Mouse (Mus musculus): ENCODE measurements around the gene Gtpbp3. TPM values are rescaled to one million over a fixed set of nuclear protein-coding genes. Genes with fewer than 3 reads are reported as not detected.
"Not testable (repeated sequence)": the region's sequence is repeated elsewhere in the genome, so short reads cannot be mapped to it uniquely, and the experiment has no call there.

Gtpbp3 gene
- total and polyA plus RNA-seq, 2 experiments from 2014 or later, result 11.4 to 31.5 TPM

DNA sequence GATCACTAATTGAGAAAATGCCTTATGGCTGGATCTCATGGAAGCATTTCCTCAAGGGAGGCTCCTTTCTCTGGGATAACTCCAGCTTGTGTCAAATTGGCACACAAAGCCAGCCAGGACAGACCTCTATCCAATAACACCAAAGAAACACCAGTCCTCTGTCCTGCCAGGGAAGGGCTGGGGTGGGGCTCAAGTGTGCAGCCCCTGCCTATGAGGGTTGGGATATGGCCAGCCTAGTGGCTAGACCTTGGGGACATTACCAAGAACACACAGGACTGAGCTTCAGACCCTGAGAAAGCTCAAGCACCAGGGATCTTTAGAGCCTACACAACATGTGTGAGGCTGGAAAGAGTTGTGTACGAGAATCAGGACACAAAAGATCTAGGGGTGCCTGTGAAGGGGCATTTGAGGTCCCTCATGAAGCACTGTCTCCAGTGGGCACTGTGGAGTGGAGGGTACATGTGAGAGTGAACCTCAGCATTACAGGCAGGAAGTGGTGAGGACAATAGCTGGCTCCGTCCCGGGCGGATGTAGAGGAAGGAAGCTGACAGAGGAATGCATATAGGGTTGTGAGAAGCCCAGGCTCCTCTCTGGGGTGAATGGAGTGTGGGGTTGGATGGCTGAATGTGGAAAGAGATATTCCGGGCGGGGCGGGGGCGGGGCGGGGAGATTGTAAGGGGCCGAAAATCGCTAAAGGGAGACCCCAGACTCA, 40.6 kb downstream of the Gtpbp3 start:
- H3K27ac ChIP-seq (ENCODE audit: low read depth, low read length), result 0 out of 2 replicates have a peak overlapping the region, but pooled peaks have one; percentile 12
- no peaks in the 10 kb centered on the region for H3K4me1 ChIP-seq (ENCODE audit: insufficient read depth, low read length)
- ATAC-seq (ENCODE audit: low FRiP score) (no peak), DNase-seq (ENCODE audit: low spot score) (no peak)
- H3K27me3 ChIP-seq (ENCODE audit: insufficient read depth, low read length), result peaks cover 17% of the 10 kb centered on the region
- H3K9ac ChIP-seq (replicated peaks; ENCODE audit: low read length, poor library complexity, severe bottlenecking), result no peak overlapping the region
- 83% methylated on average over 11 of the region's 11 CpGs for WGBS
- no peak for TF ChIP-seq CTCF (IDR thresholded peaks at IDR 0.05)
- H3K9me3 ChIP-seq (ENCODE audit: low read length), result no peaks in the 10 kb centered on the region
- no peak overlapping the region for H3K4me2 ChIP-seq (ENCODE audit: low read depth, low read length, poor library complexity, severe bottlenecking)
- H3K4me3 ChIP-seq (ENCODE audit: low read depth, low read length), result no peak overlapping the region
- no peaks in the 10 kb centered on the region for H3K36me3 ChIP-seq (ENCODE audit: insufficient read depth, low read length)

DNA sequence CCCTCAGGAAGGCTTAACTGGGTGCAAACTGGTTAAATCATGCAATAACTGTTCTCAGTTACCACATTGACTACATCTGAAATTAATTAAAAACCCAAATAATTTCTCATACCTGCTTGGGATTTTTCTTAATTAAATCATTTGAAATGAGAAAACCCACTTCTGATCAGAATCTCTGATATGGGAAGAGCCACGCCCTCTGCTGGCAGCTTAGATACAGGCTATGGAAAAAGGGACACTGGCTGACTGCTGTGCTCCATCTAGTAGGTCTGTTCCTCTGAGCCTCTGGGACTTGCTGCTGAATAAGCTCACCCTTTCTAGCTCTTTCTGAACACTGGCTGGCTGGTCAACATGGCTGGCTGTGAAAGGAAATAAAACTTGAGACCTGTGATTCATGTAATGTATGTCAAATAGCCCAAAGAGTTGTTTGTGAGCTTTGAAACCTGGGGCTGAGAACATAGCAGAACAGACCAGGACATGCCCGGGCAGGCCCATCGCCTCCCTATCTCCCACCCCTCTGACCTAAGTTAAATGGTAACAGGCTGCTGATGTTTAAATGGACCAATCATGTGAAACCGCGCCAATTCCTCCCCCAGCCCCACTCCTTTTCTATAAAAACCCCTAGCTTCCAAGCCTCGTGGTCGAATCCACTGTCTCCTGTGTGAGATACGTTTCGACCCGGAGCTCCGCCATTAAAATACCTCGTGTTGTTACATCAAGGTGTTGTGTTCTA, 43.0 kb downstream of the Gtpbp3 start:
- H3K27ac ChIP-seq (ENCODE audit: low read depth, low read length); H3K4me2 ChIP-seq (ENCODE audit: low read depth, low read length, poor library complexity, severe bottlenecking); H3K9me3 ChIP-seq (ENCODE audit: low read length); ATAC-seq (ENCODE audit: low FRiP score); H3K4me1 ChIP-seq (ENCODE audit: insufficient read depth, low read length); H3K9ac ChIP-seq (replicated peaks; ENCODE audit: low read length, poor library complexity, severe bottlenecking); H3K4me3 ChIP-seq (ENCODE audit: low read depth, low read length); H3K36me3 ChIP-seq (ENCODE audit: insufficient read depth, low read length): not testable (repeated sequence)
- H3K27me3 ChIP-seq (ENCODE audit: insufficient read depth, low read length), result peaks cover 13% of the 10 kb centered on the region
- peak; percentile 61 for TF ChIP-seq CTCF (IDR thresholded peaks at IDR 0.05)
- 64% methylated on average over 5 of the region's 12 CpGs for WGBS
- peak; percentile 51 for DNase-seq (ENCODE audit: low spot score)

DNA sequence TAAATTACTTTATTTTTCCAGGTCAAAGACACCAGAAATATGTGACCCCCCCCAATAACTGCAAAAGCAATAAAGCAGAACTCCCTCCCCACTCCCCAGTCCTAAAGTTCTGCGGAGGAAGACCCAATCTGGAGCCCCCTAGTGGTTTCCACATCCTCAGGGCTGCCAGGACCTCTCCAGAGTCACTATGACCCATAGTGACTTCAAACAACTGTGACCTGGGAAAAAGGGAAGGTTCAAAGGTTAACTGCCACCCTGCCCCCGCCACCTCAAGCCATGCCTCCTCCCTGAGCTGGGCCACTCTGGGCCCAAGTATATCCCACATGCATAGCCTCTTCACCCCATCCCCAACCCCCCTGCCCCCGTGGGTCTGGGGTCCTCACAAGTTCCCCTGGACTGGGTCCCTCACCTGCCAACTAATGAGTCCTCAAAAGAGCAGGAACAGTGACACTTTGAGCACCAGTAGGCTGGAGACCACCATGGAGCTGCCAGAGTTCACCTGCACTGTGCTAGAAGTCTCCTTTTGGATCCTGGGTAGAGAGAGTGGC, 46.4 kb downstream of the Gtpbp3 start:
- 23% methylated on average over 3 of the region's 3 CpGs for WGBS
- Histone ChIP-seq H3K36me3 (ENCODE audit: insufficient read depth, low read length) (no peaks in the 10 kb centered on the region), H3K27ac (ENCODE audit: low read depth, low read length) (no peak overlapping the region), H3K4me1 (ENCODE audit: insufficient read depth, low read length) (0 out of 2 replicates have a peak, but pooled peaks cover 3% of the 10 kb centered on the region), H3K4me2 (ENCODE audit: low read depth, low read length, poor library complexity, severe bottlenecking) (no peak overlapping the region), H3K9ac (replicated peaks; ENCODE audit: low read length, poor library complexity, severe bottlenecking) (no peak overlapping the region), H3K9me3 (ENCODE audit: low read length) (no peaks in the 10 kb centered on the region), H3K27me3 (ENCODE audit: insufficient read depth, low read length) (0 out of 2 replicates have a peak, but pooled peaks cover 5% of the 10 kb centered on the region), H3K4me3 (ENCODE audit: low read depth, low read length) (no peak overlapping the region)
- 0 out of 2 replicates have a peak, but pooled peaks have one; percentile 21 for TF ChIP-seq CTCF (IDR thresholded peaks at IDR 0.05)
- DNase-seq (ENCODE audit: low spot score) (no peak), ATAC-seq (ENCODE audit: low FRiP score) (no peak)

DNA sequence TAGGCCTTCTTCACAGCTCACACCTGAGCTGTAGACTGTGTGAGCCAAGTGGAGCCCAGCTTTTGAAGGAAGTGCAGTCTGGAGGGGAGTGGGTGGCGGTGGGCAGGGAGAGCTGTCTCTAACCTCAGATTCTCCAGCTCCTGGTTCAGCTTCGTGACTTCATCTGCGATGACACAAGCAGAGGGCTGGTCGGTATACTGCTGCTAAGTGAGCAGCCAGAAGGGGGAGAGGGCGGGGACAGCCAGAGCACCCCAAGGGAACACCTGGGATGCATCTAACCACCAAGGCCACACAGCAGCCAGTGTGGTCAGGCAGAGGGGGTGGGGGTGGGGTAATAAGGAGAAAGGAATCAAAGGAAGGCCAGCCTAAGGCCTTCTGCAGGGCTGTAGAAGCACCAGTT, 47.8 kb downstream of the Gtpbp3 start:
- Histone ChIP-seq H3K4me1 (ENCODE audit: insufficient read depth, low read length) (0 out of 2 replicates have a peak, but pooled peaks cover 3% of the 10 kb centered on the region), H3K9ac (replicated peaks; ENCODE audit: low read length, poor library complexity, severe bottlenecking) (no peak overlapping the region), H3K36me3 (ENCODE audit: insufficient read depth, low read length) (no peaks in the 10 kb centered on the region), H3K27ac (ENCODE audit: low read depth, low read length) (no peak overlapping the region), H3K9me3 (ENCODE audit: low read length) (no peaks in the 10 kb centered on the region), H3K4me3 (ENCODE audit: low read depth, low read length) (no peak overlapping the region), H3K4me2 (ENCODE audit: low read depth, low read length, poor library complexity, severe bottlenecking) (no peak overlapping the region), H3K27me3 (ENCODE audit: insufficient read depth, low read length) (0 out of 2 replicates have a peak, but pooled peaks cover 5% of the 10 kb centered on the region)
- ATAC-seq (ENCODE audit: low FRiP score) (no peak), DNase-seq (ENCODE audit: low spot score) (no peak)
- no peak for TF ChIP-seq CTCF (IDR thresholded peaks at IDR 0.05)
- 68% methylated on average over 5 of the region's 5 CpGs for WGBS

DNA sequence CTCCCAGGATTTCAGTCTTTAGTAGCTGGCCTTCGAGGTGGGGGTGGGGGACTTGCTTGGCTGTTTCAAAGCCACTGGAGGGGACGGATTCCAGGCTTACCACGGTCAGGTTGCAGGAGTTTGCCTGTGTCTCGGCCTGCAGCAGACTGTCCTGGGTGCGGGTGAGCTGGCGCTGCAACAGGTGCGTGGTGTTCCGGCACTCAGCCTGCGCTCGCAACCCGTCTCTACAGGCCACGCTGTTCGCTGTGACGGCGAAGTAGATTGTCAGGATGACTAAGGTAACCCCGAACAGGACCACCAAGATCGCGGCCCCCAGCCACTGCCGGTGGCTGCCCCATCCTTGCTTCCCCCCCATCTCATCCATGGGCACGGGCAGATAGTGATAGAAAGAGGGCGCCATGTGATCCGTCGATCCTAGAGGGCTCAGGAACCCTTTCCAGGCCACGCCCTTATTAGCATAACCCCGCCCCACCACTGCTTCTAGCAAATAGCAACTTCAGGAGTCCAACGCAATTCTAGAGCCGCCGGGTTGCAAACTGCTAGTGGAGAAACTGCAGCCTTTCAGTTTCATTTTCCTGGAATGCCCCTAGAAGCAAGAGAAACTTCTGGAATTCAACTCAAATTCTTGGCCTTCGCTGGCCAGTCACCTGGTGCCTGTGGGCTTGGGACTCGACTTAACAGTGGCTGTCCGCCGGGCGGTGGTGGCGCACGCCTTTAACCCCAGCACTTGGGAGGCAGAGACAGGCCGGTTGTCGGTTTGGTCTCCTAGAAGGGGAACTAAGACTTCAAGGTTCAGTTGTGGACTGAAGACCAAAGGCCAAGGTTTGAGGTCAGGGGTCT, 49.3 kb downstream of the Gtpbp3 start, which contains the start of gene Bst2:
Bst2 (minus strand) TSS at position 429 of the 840 bp plus-strand sequence.
- ATAC-seq (ENCODE audit: low FRiP score), result no peak

More for the DNA sequence above, 49.3 kb downstream of the Gtpbp3 start, which contains the start of gene Bst2:
- 0 out of 2 replicates have a peak, but pooled peaks cover 5% of the 10 kb centered on the region for H3K27me3 ChIP-seq (ENCODE audit: insufficient read depth, low read length)
- WGBS, result 3% methylated on average over 37 of the region's 37 CpGs
- peak within 1 kb of the TSS; percentile 39 for H3K4me2 ChIP-seq (ENCODE audit: low read depth, low read length, poor library complexity, severe bottlenecking)
- peak; percentile 55 for DNase-seq (ENCODE audit: low spot score)
- H3K36me3 ChIP-seq (ENCODE audit: insufficient read depth, low read length), result no peaks in the 10 kb centered on the region
- 0 out of 2 replicates have a peak within 1 kb of the TSS, but pooled peaks have one; percentile 42 for H3K9ac ChIP-seq (replicated peaks; ENCODE audit: low read length, poor library complexity, severe bottlenecking)
- no peak within 1 kb of the TSS for H3K27ac ChIP-seq (ENCODE audit: low read depth, low read length)
- no peak for TF ChIP-seq CTCF (IDR thresholded peaks at IDR 0.05)
- peak within 1 kb of the TSS; percentile 30 for H3K4me3 ChIP-seq (ENCODE audit: low read depth, low read length)
- H3K4me1 ChIP-seq (ENCODE audit: insufficient read depth, low read length), result 0 out of 2 replicates have a peak, but pooled peaks cover 3% of the 10 kb centered on the region
- H3K9me3 ChIP-seq (ENCODE audit: low read length), result no peaks in the 10 kb centered on the region

Measured in midbrain, postnatal 0 days (tissue).